Mouse (Mus musculus) adrenal gland, postnatal 10 days (tissue): ENCODE measurements around the gene Papola. TPM values are rescaled to one million over a fixed set of nuclear protein-coding genes. Genes with fewer than 3 reads are reported as not detected.

Experiments
- DNase-seq: peaks from one replicate; pipeline ENCODE4 v3.0.0; 2021; ENCODE audit warnings: mixed read lengths
- long read RNA-seq, 2 experiments: library from polyadenylated mRNA; stranded (forward); transcript quantifications; one replicate each; pipeline ENCODE4 v2.0.0; 2021
- total RNA-seq, 2 experiments: library from RNA; stranded (reverse); gene quantifications; 2 replicates each; pipeline ENCODE4 v1.2.3; 2021

Papola gene
- total RNA-seq: 100 to 1,000 TPM; 165 to 177 TPM
- long read RNA-seq, experiment 1, full-length matches to known transcripts: 58 of 91 reads
- long read RNA-seq, experiment 1, partial matches to known transcripts: 15 of 91 reads
- long read RNA-seq, experiment 1, other reads (novel, unspliced or antisense): 18 of 91 reads
- long read RNA-seq, experiment 2, full-length matches to known transcripts: 48 of 74 reads
- long read RNA-seq, experiment 2, partial matches to known transcripts: 10 of 74 reads
- long read RNA-seq, experiment 2, other reads (novel, unspliced or antisense): 16 of 74 reads

DNA sequence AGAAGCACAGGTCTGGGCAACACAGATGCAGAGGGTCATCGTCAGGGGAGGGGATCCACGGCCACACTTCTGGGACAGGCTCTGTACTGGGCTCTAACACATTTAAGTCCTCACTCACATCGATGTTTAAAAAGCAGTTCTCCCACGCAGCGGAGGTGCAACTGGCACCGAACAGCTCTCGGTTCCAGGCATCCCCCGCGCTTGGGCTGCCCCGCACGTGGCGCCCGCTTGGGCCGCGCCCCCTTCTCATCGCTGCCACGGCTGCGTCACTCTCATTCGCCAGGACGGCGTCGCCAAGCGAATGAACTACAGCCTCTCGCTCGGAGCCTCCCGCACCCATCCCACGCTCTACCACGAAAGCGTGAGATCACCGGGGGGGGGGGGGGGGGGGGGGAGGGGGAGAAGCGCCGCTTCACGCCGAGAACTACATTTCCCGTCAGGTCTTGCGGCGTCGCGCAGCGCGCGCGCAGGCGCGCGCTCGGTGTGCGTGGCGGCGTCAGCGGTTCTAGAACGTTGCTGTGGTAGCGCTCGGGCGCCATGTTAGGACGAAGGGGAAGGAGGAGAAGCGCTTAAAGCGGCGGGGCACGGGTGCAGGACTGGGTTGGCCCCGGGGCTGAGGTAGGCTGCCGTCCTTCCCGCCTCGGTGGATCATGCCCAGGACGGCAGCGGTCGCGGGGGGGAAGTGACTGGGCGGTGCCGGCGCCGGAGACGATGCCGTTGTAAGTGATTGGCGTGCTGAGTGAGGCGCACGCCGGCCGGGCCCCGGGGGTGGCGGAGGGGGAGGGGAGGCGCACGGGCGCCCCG is at the start of gene Papola:
Gene Papola (plus strand): TSS at position 499 of the 804 bp plus-strand sequence.
- DNase-seq: peak; percentile 91

DNA sequence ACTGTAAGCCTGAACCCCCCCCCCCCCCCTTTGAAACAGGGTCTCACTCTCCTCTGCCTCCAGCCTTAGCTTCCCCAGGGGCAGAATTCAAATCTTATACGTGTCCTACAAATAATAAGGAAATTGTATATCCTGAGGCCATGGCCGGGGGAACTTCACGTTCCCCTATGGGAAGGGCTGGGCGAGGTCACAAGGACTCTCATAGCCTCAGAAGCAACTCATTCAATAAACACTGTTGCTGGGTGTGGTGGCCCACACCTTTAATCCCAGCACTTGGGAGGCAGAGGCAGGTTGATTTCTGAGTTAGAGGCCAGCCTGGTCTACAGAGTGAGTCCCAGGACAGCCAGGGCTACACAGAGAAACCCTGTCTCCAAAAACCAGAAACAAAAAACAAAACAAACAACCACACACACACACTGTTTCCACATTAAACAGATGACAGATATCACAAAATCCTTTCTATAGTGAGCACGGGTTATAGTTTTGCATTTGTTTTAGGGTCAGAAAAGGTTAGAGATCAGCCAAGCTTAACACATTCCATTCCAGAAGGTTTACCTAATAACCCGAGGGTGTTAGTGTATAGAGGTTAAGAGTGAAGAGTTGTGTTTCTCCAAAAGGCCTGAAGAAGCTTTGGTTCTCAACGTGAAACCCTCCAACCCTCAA is 49.1 kb upstream of the Papola start:
- no peak for DNase-seq

DNA sequence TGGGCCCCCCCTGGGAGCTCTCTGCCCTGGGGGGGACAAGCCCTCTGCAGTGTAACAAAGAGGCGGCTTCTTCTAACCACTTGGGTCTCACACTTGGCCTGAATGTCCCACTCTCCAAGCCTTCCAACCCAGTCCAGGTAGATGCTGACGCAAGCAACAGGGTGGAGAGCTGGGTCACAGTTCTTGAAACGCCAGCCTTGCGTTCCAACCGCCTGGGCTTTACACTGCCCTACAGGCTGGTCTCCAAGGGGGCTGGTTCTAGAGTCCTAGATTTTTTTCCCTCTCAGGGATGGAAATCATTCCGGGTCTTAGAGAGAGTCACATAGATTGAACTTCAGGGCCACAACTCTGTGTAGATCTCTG is 48.6 kb upstream of the Papola start:
- no peak for DNase-seq

DNA sequence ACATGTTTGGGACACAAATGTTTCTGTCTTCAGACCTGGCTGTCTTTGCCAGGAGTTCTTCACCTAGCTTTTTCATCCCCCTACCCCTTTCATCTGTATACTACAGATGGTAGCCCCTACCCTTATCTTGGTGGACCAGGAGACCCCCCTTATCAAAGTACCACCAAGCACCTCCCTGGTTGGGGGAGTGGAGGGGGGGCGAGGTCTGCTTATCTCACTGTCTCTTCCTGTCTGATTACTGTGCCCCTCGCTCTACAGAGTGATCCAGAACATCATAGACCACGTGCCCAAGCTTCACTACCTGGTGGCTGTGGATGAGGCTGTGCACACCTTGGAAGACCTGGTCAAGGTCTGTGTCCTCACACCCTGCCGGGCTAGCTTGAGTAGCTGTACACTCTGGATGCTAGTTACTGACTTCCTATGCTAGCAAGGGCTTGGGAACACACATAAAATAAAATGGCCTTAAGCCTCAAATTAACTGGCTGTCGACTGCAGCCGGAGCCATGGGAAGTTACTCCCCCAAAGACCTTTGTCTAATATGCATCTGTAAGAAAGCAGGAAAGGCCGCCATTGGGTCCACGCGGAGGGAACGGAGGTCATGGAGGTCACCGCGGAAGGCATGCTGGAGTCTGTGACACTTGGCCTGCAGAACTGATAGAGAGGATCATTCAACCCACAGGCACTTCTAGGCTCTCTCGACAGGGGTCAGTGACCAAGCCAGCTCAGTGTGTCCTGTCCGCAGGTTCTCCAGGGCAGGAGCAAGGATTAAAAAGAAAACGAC is 46.0 kb upstream of the Papola start:
- no peak for DNase-seq

DNA sequence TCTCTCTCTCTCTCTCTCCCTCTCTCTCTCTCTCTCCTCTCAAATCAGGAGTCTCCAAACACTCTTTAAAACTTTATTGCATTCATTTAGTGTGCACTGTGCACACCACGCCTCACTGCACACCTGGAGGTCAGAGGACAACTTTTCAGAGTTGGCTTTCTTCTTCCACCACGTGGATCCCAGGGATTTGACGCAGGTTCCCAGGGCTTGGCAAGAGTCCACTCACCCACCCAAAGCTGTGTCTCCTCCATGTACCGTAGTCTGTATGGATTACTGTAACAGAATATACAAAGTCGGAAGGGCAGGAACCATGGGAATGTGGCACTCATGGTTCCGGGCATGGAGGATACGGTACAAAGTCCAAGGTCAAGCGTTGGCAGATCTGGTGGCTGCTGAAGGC is 44.8 kb upstream of the Papola start:
- no peak for DNase-seq

DNA sequence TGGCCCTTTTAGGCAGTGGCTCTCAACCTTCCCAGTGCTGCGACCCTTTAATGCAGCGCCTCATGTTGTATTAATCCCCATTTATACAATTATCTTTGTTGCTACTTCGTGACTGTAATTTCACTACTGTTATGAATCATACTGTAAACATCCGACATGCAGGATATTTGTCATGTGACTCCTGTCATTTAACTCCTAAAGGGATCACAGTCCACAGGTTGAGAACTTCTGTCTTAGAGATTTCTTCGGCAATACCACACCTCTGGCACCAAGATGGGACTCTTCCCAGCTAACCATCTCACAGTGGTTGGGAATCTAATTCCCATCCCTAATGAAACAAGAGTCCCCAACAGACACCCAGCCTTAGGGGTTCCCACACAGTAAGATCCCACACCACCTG is 36.4 kb upstream of the Papola start:
- no peak for DNase-seq

DNA sequence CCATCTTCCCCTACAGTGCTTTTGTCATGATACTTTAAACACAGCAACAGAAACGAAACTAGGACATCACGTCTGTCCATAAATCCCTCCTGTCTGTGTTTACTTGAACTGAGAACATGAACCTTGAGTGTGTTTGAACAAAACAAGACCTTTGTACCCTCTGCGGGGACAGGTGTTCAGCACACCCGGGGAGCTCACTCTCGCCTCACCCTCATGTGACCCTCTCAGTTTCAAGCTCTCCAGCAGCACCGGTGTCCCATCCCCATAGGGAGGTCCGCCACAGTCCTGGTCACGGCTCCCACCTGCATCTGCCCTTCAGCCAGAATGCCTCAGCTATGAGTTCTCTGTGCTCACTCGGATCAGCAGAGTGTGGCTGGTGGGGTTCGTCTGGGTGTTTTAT is 30.7 kb upstream of the Papola start:
- no peak for DNase-seq

DNA sequence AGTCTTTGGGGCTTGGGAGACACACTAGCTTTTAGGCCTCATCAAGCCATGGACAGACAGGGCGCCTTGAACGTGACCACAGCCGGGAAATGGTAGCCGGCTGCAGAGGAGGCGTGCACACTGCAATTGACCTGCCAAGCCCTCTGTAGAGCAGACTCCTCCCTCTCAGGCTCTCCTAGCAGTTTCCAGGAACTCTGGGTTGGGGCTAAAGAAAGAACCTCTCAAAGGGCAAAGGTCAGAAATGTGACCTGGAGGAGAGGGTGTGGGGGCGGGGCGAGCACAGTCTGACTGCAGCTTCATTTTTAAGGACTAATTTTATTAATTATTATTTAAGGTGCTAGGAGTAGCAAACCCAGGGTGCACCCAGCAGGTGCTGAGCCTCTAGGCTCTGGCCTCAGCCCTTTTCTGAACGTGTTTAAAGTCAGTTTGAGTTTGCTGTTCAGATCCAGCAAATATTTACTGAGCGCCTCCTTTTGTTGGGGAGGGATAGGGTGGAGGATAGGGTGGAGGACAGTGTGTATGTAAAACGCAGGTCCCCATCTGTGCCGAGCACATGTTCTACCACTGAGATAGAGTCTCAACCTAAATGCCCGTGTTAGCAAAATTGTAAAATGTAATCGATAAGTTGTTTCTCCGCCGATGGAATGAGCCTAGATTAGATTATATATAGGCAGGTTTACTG is 26.5 kb upstream of the Papola start:
- DNase-seq: no peak

DNA sequence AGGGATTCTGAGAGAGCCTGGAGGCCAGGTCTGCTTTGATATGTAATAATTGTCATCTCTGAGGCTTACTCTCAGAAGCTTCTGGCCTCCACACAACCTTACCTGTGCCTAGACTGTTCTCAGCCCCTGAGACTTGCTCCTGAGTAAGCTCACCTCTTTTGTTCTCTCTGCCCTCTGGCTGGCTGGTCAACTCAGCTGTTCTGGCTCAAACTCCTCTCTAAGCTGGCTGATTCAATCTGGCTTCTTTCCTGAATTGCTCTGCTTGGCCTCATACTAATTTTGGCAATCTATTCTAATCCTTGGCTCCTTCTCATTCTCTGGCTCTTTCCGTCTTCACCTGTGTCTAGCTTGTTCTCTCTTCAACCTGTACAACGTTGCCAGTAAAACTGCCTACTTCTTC is 25.6 kb upstream of the Papola start:
- no peak for DNase-seq

DNA sequence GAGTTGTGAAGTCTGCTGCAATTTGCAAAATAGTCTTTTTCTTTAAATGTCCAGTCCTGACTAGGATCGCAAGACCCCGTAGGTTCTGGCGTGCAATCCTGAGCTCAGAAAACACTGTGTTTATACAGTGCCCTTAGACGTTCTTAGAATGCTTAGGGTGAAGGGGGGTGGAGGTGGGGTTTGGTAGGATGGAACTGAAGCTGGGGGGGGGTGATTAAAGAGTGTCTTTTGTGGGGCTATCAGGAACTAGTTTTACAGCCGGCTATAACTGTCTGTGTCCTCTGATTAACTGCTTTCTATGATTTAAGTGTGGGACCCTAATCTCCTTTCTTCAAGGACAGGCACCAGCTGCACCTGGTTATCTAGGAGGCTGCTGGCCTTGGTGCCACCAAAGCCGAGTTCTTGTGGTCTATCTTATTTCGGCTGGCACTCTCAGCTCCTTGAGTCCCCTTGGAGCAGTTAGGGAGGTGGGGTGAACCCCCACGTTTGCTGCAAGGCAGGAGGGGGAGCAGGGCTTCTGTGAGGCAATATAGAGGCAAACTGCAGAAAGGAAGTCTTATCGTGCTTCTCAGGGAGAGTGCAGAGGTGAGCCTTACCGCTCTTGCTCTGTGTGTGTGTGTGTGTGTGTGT is 24.5 kb upstream of the Papola start:
- no peak for DNase-seq

DNA sequence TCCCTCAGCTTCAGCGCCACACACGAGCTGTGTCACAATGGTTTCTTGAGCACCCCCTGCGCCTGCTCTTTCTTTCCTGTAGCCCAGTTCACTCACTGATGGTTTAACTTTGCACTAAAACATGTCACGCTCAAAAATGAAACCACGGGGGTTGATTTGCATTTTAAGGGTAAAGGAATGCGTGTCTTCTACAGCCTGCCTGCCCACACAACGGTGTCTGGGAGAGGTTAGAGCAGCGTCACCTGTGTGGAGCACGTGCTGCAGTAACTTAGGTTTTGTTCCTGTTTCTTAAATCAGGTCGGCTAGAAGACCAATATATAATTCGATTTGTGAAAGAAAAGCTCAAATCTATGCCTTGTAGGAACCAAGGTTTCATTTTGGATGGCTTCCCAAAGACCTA is 23.3 kb upstream of the Papola start:
- no peak for DNase-seq

DNA sequence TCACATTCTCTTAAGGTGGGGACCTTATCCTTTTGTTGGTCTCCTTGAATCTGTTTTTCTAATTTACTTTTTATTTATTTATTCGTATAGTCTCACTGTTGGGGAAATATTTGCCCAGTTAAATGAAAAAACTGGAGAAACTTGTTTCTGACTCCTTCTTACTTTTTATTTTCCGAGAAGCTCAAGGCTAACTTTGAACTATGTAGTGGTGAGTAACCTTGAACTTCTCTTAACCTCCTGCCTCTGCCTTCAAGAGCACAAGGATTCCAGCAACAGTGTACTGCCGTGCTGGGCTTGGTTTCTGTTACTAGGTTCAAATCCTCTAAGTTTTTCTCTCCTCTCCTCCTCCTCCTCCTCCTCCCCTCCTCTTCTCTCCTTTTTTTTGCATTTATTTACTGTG is 22.9 kb upstream of the Papola start:
- DNase-seq: no peak

DNA sequence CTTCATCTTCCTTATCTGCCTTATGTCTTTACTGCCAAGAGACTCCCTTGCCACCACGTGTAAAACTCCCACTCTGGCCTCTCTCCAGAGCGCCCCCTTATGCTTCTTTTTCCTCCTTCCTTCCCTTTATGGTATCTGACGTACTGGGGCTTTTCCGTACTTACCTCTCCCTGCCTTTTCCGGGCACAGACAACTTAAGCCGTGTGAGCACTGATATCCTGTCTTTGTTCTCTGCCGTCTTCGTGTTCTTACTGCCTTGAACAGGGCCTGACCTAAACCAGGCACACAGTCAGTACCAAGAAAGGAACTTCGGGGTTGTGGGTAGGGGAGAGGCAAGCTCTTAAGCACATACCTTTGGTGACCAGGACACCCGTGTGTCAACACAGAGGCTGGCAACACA is 14.8 kb upstream of the Papola start:
- DNase-seq: no peak

DNA sequence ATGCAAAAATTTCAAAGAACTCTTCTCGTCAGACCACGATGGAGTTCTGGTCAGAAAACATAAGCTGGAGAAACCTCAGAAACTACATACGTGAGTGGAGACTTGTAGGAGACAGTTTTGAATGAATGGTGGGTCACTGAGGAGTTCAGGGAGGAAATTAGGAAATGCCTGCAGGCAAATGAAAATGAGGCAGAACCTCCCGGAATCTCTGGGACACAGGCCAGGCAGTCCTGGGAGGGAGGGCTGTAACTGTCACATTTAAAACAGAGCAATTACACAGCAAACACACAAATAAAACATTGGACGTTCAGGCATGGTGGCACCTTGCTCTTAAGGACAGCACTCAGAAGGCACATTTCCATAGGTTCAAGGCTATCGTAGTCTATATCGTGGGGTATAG is 9.6 kb upstream of the Papola start:
- DNase-seq: peak; percentile 62

DNA sequence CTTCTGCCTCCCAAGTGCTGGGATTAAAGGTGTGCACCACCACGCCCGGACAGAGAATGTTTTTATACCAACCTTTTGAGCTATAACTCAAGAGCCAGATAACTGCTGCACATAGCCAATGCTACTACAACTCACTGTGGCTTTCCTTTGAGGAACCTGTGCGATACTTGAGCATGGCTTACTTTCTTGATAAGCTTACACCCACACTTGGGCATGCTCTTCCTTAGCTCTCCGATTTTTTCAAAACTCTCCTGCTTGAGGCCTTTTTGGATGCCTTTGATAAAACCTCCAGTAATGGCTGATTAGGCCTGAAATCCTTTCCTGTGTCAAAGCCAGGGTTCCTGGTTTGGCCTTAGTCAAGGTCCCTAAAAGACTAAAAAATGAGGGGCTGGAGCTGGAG is 6.8 kb upstream of the Papola start:
- DNase-seq: no peak

DNA sequence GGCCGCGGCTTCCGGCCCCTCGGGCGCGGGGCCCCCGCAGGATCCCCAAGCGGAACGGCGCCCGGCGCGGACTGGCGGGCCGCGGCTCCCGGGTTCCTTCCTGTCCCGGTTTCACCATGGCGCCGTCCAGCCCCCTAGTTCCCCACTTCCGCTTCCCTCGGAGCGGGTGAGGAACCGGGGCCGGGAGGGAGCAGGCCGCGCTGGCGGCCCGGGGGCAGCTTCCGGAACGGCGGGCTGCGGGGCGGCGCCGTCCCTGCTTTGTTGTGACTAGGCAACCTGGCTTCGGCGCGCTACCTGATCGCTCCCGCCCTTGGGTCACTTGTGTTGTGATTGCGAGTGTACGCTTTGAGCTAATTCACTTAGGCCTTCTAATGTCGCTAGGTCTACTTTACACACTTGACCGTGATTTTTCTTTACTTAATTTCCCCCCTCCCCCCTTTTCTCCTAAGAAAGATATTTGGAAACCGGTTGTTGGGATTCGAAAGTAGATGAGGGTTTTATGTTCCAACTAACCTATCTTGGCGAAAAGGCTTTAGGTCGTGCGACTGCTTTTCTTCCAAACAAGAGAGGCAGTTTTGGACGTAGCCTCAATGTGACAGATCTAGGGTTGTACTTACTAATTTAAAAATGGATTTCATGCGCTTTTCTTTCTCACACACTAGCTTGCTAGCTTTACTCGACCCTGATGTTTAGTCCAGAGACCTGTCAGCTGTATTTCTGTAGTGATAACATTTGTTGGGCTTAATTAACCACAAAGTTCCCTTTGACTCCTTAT is 693 bp downstream of the Papola start:
- DNase-seq: peak; percentile 85

DNA sequence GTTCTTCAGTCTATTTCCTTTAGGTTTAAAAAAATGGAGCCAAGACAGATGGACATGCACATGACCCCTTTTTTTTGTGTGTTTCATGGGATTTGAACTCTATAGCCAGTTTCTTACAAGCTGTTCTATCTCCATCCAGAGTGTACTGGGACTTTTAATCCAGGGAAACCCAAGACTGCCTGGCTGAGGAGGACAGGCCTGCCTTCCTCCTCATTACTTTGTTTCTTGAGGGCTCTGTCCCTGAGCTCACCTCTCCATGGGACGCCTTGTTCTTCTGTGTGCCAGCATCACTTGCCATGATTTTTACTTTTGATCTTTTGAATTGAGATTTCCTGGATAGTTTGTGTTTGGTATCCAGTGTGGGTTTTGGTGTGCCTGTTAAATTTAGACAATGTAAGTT is 1.6 kb downstream of the Papola start:
- no peak for DNase-seq

DNA sequence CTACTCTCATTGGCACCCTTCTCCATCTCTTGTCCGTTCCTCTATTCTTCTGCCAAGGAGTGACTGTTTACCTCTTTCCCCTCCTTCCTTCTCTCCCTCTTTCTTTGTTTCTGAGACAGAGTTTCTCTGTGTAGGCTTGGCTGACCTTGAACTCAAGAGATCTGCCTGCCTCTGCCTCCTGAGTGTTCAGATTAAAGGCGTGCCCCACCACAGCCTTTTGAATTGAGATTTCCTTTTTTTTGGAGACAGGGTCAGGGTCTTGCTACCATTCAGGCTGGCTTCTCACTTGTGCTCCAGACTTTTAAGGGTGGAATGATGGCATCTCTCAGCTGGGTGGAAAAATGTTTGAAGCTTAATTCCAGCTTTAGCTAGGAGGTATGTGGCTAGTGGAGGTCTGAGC is 3.1 kb downstream of the Papola start:
- DNase-seq: no peak

DNA sequence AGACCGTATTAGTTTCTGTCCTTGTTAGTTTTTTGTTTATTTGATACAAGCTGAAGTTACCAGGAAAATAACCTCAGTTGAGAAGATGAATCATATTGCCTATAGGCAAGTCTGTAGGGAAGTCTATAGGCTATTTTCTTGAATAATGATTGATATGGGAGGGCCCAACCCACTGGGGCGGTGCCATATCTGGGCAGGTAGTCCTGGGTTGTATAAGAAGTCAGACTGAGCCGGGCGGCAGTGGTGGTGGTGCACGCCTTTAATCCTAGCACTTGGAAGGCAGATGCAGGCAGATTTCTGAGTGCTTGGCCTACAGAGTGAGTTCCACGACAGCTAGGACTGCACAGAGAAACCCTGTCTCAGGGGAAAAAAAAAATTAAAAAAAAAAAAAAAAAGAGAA is 5.4 kb downstream of the Papola start:
- no peak for DNase-seq

DNA sequence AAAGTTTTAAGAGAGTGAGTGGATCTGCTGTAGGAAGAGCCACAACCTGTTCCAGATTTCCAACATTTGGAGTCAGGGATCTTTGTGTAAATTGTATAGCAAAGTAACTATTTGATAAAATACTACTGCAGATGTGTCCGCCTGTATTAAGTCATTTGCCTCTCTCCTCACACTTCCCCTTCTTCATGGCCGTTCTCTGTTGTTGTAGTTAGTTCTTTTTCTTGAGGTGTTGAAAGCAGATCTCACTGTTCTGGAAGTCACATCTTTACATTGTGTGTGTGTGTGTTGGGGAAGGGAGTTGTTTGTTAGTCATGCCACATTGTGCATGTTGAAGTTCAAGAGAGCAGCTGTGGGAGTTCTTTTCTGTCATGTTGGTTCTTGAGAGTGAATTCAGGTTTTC is 10.4 kb downstream of the Papola start:
- no peak for DNase-seq

DNA sequence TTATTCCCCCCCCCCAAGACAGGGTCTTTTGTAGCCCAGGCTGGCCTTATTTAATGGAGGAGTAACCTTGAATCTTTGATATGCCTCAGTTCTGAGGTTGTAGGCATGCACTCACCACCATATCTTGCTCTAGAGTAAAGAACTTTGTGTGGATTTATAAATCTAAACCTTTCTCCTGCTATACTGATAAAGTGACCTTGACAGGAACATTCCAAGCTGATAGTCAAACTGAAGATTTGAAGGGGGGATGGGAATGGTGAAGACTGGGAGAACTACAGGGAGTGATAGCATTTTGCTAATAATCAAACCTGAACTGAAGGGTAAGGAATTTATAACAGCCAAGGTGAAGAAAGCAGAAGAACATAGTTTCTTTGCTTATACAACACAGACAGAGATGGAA is 13.5 kb downstream of the Papola start:
- DNase-seq: no peak
